In genomic region chr7:45124224-45125143, GRCm38 (mm10) we compare ENCODE assay signal across 1 mouse cellular context.
TF ChIP-seq lines count a peak whose summit lies in the region.

Gene Rps11, minus strand, starts transcription at chr7:45124439.

TF ChIP-seq in CH12.LX, 34 proteins besides CTCF, POLR2A, EP300 and RAD21 (continued from another document):
- peak; percentile 59 for TF ChIP-seq ETS1 (conservative IDR thresholded peaks at IDR 0.05; ENCODE audit: low read depth, low read length)
- peak; percentile 99 for TF ChIP-seq MYC (IDR thresholded peaks at IDR 0.05; ENCODE audit: low read depth, low read length)
- TF ChIP-seq MAFK (IDR thresholded peaks at IDR 0.05; ENCODE audit: insufficient replicate concordance, low read length), result no peak
- TF ChIP-seq KAT2A (IDR thresholded peaks at IDR 0.05; ENCODE audit: insufficient replicate concordance, low read length), result peak; percentile 82
- TF ChIP-seq USF1 (IDR thresholded peaks at IDR 0.05; ENCODE audit: low read depth, low read length), result peak; percentile 85
- TF ChIP-seq ZMIZ1 (IDR thresholded peaks at IDR 0.05; ENCODE audit: low read depth, low read length), result peak; percentile 85; the same call in 1 of the 2 replicates
- TF ChIP-seq ELF1 (IDR thresholded peaks at IDR 0.05; ENCODE audit: low read depth, low read length), result peak; percentile 91
- no peak for TF ChIP-seq ZKSCAN1 (IDR thresholded peaks at IDR 0.05; ENCODE audit: borderline replicate concordance, low read depth, low read length)
- TF ChIP-seq TBP (conservative IDR thresholded peaks at IDR 0.05; ENCODE audit: low read depth, low read length), result peak; percentile 85
- peak; percentile 63 for TF ChIP-seq NRF1 (IDR thresholded peaks at IDR 0.05; ENCODE audit: low read depth, low read length)
- TF ChIP-seq NELFE (IDR thresholded peaks at IDR 0.05; ENCODE audit: low read depth, low read length), result peak; percentile 86
